10 mouse cellular contexts compared by ENCODE assay signal in genomic region chr7:63752081-63752480, GRCm38 (mm10).
DNase-seq lines count a peak whose midpoint lies in the region; ATAC-seq and TF ChIP-seq lines count a peak whose summit lies in the region.
"Had no signal": no experiment of that assay in that cellular context is flagged by ENCODE, and none has a peak within 500 bp of the region (broad histone marks: within the 10 kb centered on the region; RNA-seq: fewer than 3 reads in every experiment).

No protein-coding gene starts in this region.

- peaks cover 21% of the 10 kb centered on the region for H3K4me1 ChIP-seq in thymus, adult 2 months (replicated peaks; ENCODE audit: control insufficient read depth, insufficient read depth, low read length)

- WGBS in thymus, adult 2 months: 45% methylated on average over 4 of the region's 4 CpGs

- H3K36me3 ChIP-seq in thymus, adult 2 months (ENCODE audit: control insufficient read depth, insufficient read depth, low read length): no peaks in the 10 kb centered on the region
- H3K36me3 ChIP-seq: heart, embryonic 15.5 days had no signal

- no peak overlapping the region for H3K4me3 ChIP-seq in left cerebral cortex, adult 2 months
- H3K4me3 ChIP-seq in thymus, adult 2 months (ENCODE audit: control insufficient read depth, insufficient read depth, low read length): no peak overlapping the region
- H3K4me3 ChIP-seq: heart, embryonic 15.5 days; myocyte had no signal

- ATAC-seq in granulocyte monocyte progenitor cell, adult 5-6 weeks (replicated peaks; ENCODE audit: poor library complexity, severe bottlenecking): 0 out of 2 replicates have a peak, but pooled peaks have one; percentile 20

- H3K27ac ChIP-seq in left cerebral cortex, adult 2 months: no peak overlapping the region
- H3K27ac ChIP-seq in thymus, adult 2 months (ENCODE audit: control insufficient read depth, insufficient read depth, low read length): no peak overlapping the region
- H3K27ac ChIP-seq: heart, embryonic 15.5 days had no signal

- intact Hi-C loops in left cerebral cortex, adult 2 months (cut with DNase I): loop anchor here (2.0 to 5.0 kb wide), 3 partner anchors 295 to 575 kb away; no protein-coding TSS in a partner anchor
- intact Hi-C loops in left cerebral cortex, postnatal 36 days (cut with DNase I): loop anchor here (5.0 kb wide), 2 partner anchors 310 to 575 kb away; no protein-coding TSS in a partner anchor

- peak; percentile 94 for TF ChIP-seq CTCF in left cerebral cortex, adult 2 months (IDR thresholded peaks at IDR 0.05)
- no peak for TF ChIP-seq CTCF in thymus, adult 2 months (IDR thresholded peaks at IDR 0.05; ENCODE audit: borderline replicate concordance, control insufficient read depth, extremely low read depth, insufficient read depth, low read length, poor library complexity)

- DNase-seq in adrenal gland, adult 18-20 months (ENCODE audit: low spot score in 2 of 2): peak; percentile 42 to 49
- DNase-seq in adrenal gland, postnatal 4 days (ENCODE audit: low spot score in 2 of 2): no peak
- DNase-seq in left cerebral cortex, adult 2 months (ENCODE audit: extremely low spot score in 1 of 2, low spot score in 2 of 2): no peak
- DNase-seq in left cerebral cortex, postnatal 36 days (ENCODE audit: low spot score in 2 of 2): no peak
- peak; percentile 62 for DNase-seq in adrenal gland, postnatal 10 days
- peak; percentile 67 for DNase-seq in lung, postnatal 14 days
- DNase-seq in thymus, adult 2 months: peak; percentile 51

- TF ChIP-seq POLR2A in thymus, adult 2 months (IDR thresholded peaks at IDR 0.05; ENCODE audit: control insufficient read depth, extremely low read depth, insufficient read depth, low read length, poor library complexity): no peak

- peaks cover 3% of the 10 kb centered on the region; the same call in 1 of the 2 replicates for H3K27me3 ChIP-seq in thymus, adult 2 months (ENCODE audit: control insufficient read depth, insufficient read depth, low read length)

Comparison
In these comparisons a context has a peak if more than half of its experiments do, and no peak if none do; other contexts are left out.
1. DNase-seq: peak in adrenal gland, adult 18-20 months (2 of 2), adrenal gland, postnatal 10 days (single experiment), lung, postnatal 14 days (single experiment) and thymus, adult 2 months (single experiment); none in adrenal gland, postnatal 4 days (0 of 2), left cerebral cortex, adult 2 months (0 of 2) and left cerebral cortex, postnatal 36 days (0 of 2).